Mouse (Mus musculus): ENCODE measurements around the gene Sema6d. TPM values are rescaled to one million over a fixed set of nuclear protein-coding genes. Genes with fewer than 3 reads are reported as not detected.
"Not testable (repeated sequence)": the region's sequence is repeated elsewhere in the genome, so short reads cannot be mapped to it uniquely, and the experiment has no call there.

Sema6d gene
- total RNA-seq, 2 experiments from 2014 or later: 44.5 to 49.2 TPM

- intact Hi-C loops (cut with DNase I): no loop called here
- DNase-seq (ENCODE audit: low spot score in 2 of 2): no peak
Measured at GRCm38 (mm10) chr2:124264309-124264708, 174.5 kb downstream of the Sema6d start.

- intact Hi-C loops (cut with DNase I): no loop called here
- DNase-seq (ENCODE audit: low spot score in 2 of 2): peak in 1 of 2 experiments; percentile 84
Measured at GRCm38 (mm10) chr2:124271156-124271555, 181.4 kb downstream of the Sema6d start.

- intact Hi-C loops (cut with DNase I): no loop called here
- DNase-seq (ENCODE audit: low spot score in 2 of 2): no peak
Measured at GRCm38 (mm10) chr2:124277492-124277891, 187.7 kb downstream of the Sema6d start.

DNA sequence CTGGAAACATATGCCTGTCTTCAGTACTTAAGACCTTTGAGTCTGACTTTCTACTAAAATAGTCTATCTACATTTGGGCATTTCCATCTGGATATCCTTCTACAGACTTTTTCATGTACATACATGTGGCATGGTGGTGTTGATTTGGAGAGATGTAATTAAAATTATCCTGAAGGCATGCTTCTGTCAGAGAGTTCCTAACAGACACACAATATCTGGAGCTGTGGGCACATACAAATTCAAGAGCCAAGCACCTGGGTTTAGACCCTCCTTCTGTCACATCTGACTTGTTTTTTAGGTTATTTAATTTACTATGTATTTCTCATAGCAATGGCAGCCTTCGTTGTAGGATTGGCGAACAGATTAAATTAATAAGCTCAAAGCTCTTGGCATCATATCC is 195.3 kb downstream of the Sema6d start:
- no peak for DNase-seq (ENCODE audit: low spot score in 2 of 2)
- intact Hi-C loops (cut with DNase I): no loop called here

DNA sequence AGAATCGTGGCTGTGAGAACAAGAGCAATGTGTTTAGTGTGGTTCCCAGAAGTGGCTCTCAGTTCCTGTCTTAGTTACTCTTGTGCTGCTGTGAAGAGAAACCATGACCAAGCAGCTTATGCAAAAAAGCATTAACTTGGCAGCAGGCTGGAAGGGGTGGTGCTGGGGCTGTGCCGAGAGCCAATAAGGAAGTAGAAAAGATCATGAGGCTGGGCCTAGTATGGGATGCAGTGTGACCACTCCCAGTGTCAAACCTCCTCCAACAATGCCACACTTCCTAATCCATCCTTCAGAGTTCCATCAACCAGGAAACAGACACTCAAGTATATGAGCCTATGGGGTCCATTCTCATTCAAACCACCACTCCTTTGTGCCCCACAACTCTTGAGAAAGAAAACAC is 199.6 kb downstream of the Sema6d start:
- intact Hi-C loops (cut with DNase I): no loop called here

GRCm38 (mm10) chr2:124291145-124291544 is 201.4 kb downstream of the Sema6d start:
- intact Hi-C loops (cut with DNase I): loop anchor here (10.0 kb wide), 2 partner anchors 166 to 634 kb away; no protein-coding TSS in a partner anchor
- peak; percentile 23 to 88 for DNase-seq (ENCODE audit: low spot score in 2 of 2)

More for the DNA sequence above, 199.6 kb downstream of the Sema6d start:
- no peak for DNase-seq (ENCODE audit: low spot score in 2 of 2)

DNA sequence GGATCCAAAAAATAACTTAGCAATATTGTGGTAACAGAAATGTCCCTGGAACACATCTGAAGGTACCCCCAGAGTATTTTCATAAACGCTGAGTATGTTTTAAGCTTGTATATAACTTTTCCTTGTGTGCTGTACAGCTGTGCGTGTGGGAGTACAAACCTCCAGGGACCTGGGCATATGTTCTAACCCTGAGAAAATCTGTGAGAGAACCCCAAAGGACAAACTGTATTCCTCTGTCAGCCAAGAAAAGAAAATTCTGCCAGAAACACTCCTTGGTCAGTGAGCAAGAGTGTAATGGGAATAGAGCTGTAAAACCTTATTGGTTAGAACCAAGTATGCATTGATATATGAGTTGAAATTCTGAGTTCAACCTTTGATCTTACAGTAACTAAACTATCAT is 203.8 kb downstream of the Sema6d start:
- intact Hi-C loops (cut with DNase I): loop anchor here (10.0 kb wide), 2 partner anchors 169 to 631 kb away; no protein-coding TSS in a partner anchor
- no peak for DNase-seq (ENCODE audit: low spot score in 2 of 2)

DNA sequence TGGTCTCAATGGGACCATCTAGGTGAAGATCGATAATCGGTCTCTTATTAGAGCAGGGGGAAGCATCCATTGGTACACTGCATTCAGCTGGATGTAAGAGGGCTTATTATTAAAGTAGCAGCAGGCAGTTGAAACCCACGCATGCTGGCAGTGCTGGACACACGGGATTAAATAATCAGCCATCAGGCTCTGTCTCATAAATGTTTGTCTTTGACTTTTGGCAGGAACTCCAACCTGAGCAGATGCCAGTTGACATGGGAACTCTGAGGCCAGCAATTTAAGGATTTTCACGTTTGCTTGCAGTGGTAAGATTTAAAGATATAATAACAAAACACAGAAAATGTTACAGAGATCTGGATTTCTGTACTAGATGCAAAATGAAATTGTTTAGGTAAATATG is 208.6 kb downstream of the Sema6d start:
- intact Hi-C loops (cut with DNase I): loop anchor here (10.0 kb wide), 2 partner anchors 174 to 626 kb away; no protein-coding TSS in a partner anchor
- no peak for DNase-seq (ENCODE audit: low spot score in 2 of 2)

GRCm38 (mm10) chr2:124298872-124299271 is 209.1 kb downstream of the Sema6d start:
- intact Hi-C loops (cut with DNase I): loop anchor here (10.0 kb wide), 2 partner anchors 174 to 626 kb away; no protein-coding TSS in a partner anchor
- DNase-seq (ENCODE audit: low spot score in 2 of 2): peak in 1 of 2 experiments; percentile 15

DNA sequence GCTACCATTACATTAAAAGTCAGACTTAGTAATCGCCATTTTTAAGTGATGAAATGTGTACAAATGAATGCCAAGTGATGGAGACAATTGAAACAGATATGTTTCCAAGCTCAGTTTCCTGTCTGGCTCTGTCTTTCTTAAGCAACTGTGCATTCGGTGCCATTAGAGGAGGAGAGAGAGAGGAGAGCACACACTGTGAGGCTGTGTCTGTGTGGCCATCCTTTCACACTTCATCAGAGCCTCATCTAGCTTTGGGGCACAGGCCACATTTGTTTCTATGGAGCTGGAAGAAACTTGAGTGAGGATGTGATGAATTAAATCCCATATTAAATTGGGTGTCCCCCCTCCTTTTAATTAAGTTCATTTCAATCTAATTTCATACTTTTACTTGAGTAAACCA is 218.8 kb downstream of the Sema6d start:
- intact Hi-C loops (cut with DNase I): no loop called here
- DNase-seq (ENCODE audit: low spot score in 2 of 2): no peak

- DNase-seq (ENCODE audit: low spot score in 2 of 2): no peak
- intact Hi-C loops (cut with DNase I): no loop called here
Measured at GRCm38 (mm10) chr2:124309361-124310128, 219.8 kb downstream of the Sema6d start.

- DNase-seq (ENCODE audit: low spot score in 2 of 2): no peak
- intact Hi-C loops (cut with DNase I): no loop called here
Measured at GRCm38 (mm10) chr2:124322528-124323215, 232.9 kb downstream of the Sema6d start.

- peak in 1 of 2 experiments; percentile 29 for DNase-seq (ENCODE audit: low spot score in 2 of 2)
- intact Hi-C loops (cut with DNase I): no loop called here
Measured at GRCm38 (mm10) chr2:124324107-124324724, 234.4 kb downstream of the Sema6d start.

DNA sequence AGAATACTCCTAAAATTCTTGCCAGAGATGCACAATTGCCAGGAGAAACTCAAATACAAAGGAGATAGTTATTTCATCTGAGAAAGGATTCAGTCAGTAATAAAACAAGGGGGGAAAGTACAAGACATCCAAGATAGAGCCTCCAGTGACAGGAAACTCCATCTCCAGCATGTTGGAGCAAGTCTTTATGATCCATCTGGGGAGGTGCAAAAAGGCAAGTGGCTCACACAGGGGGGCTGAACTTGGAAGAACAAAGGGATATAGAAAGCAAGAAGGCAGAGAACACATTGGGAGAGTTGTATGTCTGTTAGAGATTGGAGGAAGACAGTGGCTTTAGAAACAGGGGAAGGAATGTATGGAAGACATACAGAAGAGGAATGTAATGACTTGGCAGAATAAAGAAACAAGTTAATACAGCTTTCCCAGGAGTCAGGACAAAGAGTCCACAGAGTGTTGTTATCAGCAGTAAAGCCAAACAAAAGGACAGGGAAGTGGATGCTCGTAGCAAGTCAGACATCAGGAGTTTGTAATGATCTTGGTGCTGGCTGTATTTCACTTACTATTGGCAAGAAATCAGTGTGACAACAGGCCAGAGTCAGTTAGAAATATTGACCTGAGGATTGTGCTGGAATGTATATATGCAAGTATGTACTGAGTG is 239.8 kb downstream of the Sema6d start:
- DNase-seq (ENCODE audit: low spot score in 2 of 2): no peak
- intact Hi-C loops (cut with DNase I): loop anchor here (5.0 kb wide), 1 partner anchor 598 kb away; no protein-coding TSS in a partner anchor

DNA sequence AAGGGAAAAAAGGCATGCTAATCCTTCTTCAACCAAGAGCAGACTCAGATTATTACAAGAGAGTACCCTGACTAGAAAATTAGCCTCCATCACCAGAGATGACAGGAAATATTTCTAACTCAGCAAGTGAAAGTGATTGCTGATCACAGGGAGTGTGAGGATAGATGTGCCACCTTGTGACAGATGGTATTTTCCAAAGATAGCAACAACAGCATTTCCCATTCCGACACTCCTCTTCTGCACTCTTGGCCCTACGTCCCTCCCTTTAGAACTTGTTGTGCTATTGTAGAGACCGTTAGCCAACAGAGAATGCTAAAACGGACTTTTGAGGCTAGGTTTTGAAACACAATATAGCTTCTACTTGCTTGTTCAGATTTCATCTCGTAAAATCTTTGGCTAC is 243.1 kb downstream of the Sema6d start:
- intact Hi-C loops (cut with DNase I): loop anchor here (5.0 kb wide), 1 partner anchor 594 kb away; no protein-coding TSS in a partner anchor
- no peak for DNase-seq (ENCODE audit: low spot score in 2 of 2)

DNA sequence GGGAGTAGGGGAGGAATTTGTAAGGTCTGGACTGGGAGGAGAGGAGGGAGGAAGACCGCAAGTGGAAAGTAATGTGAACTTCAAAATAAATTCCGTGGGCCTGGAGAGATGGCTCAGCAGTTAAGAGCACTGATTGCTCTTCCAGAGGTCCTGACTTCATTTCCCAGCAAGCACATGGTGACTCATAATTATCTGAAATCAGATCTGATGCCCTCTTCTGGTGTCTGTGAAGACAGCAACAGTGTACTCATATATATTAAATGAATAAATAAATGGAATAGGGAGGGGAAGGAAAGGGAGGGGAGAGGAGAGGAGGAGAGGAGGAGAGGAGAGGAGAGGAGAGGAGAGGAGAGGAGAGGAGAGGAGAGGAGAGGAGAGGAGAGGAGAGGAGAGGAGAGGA is 244.9 kb downstream of the Sema6d start:
- intact Hi-C loops (cut with DNase I): loop anchor here (5.0 kb wide), 1 partner anchor 593 kb away; no protein-coding TSS in a partner anchor
- DNase-seq (ENCODE audit: low spot score in 2 of 2): not testable (repeated sequence)

DNA sequence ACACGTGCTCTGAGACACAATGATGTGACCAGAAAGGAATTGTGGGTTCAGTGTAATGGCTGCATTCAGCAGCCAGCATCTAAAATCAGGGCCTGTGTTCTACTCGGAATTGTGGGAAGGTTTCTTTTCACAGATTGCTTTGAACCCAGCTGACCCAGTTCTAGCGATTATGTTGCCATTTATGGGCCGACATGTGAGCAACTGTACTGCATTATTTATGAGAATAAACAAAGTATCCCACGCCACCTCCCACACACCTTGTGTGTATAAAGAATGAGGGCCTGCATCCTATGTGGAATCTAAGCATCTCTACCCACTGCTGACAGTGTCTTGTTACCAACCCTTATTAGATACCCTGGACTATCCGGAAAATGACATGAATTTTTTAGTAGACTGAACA is 248.5 kb downstream of the Sema6d start:
- peak in 1 of 2 experiments; percentile 71 for DNase-seq (ENCODE audit: low spot score in 2 of 2)

GRCm38 (mm10) chr2:124354191-124354590 is 264.4 kb downstream of the Sema6d start:
- peak in 1 of 2 experiments; percentile 66 for DNase-seq (ENCODE audit: low spot score in 2 of 2)
- intact Hi-C loops (cut with DNase I): no loop called here

More for the DNA sequence above, 248.5 kb downstream of the Sema6d start:
- intact Hi-C loops (cut with DNase I): no loop called here

DNA sequence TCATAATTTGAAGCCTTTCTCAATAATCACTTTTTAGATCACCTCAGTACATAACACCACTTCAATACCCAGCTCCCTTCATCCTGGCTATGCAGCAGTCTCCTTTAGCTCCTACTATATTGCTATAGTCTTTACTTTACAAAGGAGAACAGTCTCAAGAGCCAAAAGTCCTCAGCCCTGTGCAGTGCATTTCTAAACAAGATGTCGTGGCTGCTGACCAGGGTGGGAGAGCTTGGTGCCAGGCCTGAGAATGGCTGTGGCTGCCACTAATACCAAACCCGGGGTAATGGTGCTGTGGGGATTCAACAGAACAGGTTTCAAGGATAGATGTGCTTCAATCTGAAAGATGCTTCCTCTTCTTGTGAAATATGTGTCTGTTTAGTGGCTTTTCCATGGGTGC is 264.9 kb downstream of the Sema6d start:
- intact Hi-C loops (cut with DNase I): no loop called here
- DNase-seq (ENCODE audit: low spot score in 2 of 2): no peak
